Mouse (Mus musculus) mouse trophoblast stem cell (cell line): ENCODE data around the gene Tob1.

Experiments used
- in situ Hi-C, 2 experiments: fragments of 300-500 bp; cut with MseI, MboI; formaldehyde crosslinking; loops; 2 replicates in 1 of 2; 3 replicates in 1 of 2; pipeline ENCODE4 v1.15.1; 2025

Tob1 gene

GRCm38 (mm10) chr11:94211124-94211603, at the start of gene Tob1:
Tob1 (plus strand) TSS chr11:94211454.
- in situ Hi-C loops = loop anchor here in 1 of 2 experiments (5.0 kb wide), 1 partner anchor 84 kb away; no protein-coding TSS in a partner anchor

DNA sequence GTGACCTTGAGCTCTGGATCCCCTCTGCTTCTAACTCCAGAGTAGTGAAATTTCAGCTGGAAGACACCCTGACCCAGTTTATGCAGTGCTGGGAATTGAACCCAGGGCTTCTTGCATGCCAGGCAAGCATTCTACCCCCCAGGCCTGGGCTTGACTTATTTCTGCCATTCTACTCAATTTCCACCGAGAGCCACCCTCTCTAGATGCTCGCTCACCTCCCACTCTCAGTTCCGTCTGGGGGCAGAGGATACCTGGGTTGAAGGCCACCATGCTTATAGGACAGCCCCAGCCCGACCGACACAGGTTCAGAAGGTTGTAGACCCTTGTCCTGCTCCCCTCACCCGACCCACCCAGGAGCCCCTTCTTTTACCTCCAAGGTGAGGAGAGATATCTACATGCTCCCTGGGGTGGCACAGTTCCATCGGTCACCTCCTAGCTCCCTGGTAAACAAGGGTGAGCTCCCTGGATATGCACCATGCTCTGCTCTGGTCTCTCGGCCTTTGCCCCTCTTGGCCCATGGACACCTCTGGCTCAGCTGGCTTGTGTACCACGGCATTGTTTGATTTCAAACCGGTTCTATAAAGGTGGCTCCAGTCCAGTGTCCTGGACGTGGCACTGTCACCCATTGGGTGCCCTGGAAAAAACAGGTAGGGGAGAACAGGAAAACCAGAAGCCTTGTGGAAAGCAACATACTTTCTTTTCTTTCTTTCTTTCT, 49.2 kb upstream of the Tob1 start:
- in situ Hi-C loops = no loop called here

DNA sequence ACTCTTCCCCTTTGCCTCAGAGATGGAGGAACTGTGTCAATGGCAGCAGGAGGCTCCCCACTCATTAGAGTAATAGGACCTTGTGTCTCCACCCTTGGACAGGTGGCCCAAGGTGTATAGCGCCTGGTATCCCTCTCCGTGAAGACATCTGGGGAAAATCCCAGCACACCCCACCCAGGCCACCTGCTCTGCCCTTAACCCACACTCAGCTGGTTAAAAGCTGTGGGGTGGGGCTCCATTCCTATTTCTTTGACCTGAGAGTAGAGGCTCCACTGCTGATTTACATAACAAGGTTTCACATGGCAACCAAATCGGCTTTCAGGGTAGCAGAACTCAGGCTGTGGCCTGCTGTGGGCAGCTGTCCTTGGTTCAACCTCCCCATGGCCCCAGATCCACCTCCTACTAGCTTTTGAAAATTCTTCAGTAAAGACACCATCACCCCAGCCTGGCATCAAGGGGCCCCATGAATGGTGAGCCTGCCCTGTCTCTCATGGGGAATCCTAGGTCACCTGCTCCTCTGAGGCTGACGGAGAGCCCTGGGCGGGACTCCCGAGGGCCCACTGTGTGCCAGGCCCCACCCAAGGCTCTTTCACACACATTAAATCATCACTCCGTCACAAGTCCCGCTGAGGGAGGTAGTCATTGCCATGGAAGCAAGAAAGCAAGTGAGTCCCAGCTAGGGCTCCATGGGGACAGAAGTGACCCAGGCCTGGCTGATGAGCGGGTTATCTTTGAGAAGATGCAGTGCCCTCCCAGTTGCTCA, 48.1 kb upstream of the Tob1 start:
- in situ Hi-C loops = no loop called here

GRCm38 (mm10) chr11:94165745-94166144, 45.5 kb upstream of the Tob1 start:
- in situ Hi-C loops = no loop called here

GRCm38 (mm10) chr11:94168238-94168637, 43.0 kb upstream of the Tob1 start:
- in situ Hi-C loops = no loop called here

- in situ Hi-C loops = no loop called here
These were observed 41.7 kb upstream of the Tob1 start for GRCm38 (mm10) chr11:94169596-94169995.

DNA sequence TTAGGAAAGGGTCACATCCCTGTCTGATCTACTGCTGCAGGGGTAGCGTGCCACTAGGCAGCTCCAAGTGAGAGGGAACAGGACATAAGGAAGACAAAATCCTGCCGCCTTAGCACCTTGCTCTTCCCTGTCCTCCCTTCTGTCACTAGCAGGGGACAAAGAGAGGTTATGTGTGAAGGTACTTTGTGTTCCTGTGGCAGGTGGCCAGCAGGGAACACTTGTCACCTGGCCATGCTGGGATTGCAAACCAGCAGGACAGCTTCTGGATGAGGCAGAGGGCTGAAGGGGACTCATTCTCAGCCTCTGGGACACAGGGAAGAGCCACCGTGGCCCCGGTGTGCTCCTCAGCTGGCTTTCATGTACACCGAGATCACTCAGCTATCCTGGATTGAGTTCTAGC, 39.6 kb upstream of the Tob1 start:
- in situ Hi-C loops = no loop called here

GRCm38 (mm10) chr11:94172186-94172585, 39.1 kb upstream of the Tob1 start:
- in situ Hi-C loops = no loop called here

GRCm38 (mm10) chr11:94173726-94174146, 37.5 kb upstream of the Tob1 start:
- in situ Hi-C loops = no loop called here

DNA sequence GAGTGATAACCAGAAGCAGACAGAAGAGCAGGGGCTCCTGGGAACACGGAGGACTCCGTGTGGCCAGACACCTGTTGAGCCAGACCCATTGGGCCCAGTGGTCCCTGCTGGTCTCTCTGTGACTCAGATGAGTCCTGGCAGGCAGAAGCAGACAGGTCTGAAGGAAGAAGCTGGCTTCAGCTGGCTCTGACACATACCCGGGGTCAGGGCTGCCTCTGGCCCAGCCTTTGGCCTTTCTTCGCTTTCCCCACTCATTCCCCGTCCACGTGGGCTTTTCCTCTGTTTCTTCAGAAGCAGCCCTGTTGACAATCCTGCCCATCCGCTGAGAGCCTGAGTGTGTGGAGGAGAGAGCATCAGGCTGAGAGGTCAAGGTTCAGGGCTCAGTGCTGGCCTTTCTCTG, 36.0 kb upstream of the Tob1 start:
- in situ Hi-C loops = no loop called here

GRCm38 (mm10) chr11:94175694-94176093, 35.6 kb upstream of the Tob1 start:
- in situ Hi-C loops = no loop called here

- in situ Hi-C loops = no loop called here
These were observed 33.2 kb upstream of the Tob1 start for GRCm38 (mm10) chr11:94177841-94178585.

DNA sequence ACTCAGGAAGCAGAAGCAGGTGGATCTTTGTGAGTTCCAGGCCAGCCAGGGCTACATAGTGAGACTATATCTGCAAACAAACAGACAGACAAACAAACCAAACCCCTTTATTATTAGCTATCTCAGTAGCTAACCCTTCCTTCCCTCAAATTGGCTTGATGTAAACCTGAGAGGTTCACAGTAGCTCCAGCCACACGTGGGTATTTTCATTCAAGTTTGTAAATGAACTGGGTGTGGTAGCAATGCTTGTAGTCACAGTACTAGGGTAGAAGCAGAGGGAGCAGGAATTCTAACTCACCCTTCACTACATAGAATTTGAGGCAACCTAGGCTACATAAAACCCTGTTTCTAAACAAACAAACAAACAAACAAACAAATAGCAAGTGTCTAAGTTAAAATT, 31.5 kb upstream of the Tob1 start:
- in situ Hi-C loops = no loop called here

DNA sequence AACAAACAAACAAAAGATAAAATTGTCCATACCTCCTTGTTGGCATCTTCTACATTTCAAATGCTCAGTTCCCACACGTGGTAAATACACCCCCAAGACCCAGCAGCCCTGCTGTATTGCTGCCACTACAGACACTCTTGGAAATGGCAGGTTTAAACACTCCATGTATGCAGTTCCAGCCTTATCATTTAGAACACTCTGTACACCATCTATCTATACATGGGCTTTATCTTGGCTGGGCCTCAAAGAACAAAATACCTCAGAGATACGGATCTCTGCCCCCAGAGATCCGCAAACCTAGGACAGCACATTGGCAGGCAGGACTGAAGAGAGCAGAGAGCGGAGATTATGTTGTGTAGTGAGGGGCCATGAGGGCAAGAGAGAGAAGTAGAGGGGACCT, 31.1 kb upstream of the Tob1 start:
- in situ Hi-C loops = no loop called here

DNA sequence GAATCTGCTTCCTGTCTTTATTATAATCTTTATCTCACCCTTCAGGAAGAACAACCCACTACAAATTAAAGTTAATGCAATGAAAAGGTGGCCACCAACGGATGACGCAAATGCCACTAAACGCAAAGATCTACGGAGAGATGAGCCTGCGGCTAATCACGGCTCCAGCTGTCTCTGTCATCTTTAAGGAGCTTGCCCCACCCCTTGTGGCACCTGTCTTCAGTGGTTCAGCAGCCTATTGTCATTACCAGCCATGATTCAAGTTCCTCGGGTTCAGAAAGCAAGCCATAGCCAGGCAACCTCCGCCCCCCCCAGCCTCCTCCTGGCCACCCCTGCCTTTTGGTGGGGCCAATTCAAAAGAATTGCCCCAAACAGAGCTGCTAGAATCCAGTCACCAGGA, 29.6 kb upstream of the Tob1 start:
- in situ Hi-C loops = no loop called here

DNA sequence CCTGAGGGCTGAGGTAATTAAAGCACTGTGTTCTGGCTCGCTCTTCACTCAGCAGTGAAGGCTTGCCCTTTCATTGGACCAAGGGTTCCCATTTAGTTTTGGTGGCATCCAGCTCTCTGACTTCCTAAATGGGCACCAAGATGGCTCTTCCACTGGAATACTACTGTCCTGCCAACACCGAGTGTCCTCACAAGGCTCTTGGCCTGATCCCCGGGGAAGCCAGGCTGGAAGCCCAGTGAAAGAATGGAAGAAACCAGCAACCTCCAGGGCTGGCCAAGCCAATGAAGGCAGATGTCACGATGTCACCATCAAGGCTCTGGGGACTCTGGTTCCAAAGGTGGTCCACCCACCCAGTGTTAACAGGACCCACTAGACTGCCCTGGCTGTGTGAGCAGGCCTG, 28.5 kb upstream of the Tob1 start:
- in situ Hi-C loops = no loop called here

- in situ Hi-C loops = no loop called here
These were observed 28.1 kb upstream of the Tob1 start for GRCm38 (mm10) chr11:94183120-94183519.

DNA sequence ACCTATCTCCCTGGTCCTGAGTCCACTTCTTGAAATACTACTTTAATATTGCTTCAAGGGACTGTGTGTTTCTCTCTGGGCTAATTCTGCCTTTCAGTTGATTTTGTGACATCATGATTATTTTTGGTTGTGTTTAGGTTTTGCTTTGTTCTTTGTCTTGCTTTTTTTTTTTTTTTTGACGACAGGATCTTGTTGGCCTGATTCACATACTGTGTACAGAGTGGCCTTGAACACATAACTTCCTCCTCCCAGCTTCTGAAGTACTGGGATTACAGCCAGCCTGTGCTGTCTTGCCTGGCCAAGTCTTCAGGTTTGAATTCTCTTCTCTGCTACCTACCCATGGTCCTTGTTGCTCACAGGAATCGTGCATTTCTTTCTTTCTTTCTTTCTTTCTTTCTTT, 27.6 kb upstream of the Tob1 start:
- in situ Hi-C loops = no loop called here

DNA sequence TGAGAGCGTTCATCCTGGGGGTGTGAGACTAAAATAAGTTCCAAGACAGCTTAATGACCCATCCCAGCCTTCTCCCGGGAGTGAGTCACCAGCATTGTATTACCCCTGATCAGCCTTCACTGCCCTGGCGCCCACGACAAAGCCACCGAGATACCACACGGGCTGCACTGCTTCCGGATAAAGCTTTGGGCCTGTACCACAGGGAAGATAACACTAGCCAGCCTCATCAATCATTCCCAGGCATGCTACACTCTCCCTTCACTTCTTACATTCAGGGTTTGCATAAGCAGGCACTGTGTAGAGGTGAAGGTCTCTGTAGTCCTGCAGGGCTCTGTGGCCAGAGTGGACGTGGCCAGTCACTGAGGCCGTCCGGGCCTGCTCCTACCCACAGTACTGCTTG, 21.7 kb upstream of the Tob1 start:
- in situ Hi-C loops = no loop called here

DNA sequence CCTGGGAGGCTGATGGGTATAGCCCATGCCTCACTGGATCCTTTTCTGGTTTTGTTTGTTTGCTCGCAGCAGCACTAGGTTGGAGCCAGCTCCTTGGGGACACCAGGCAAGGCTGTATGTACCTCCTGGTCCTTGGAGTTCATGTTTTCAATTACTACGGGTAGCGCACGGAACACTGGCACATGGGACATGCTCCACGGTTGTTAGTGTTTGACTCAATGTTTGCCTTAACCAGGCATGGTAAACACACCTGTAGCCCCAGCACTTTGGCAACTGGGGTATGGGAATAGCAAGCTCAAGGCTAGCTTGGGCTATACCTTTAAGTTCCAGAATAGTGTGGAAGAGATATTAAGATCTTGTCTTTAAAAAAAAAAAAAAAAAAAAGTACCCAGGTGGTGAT, 20.6 kb upstream of the Tob1 start:
- in situ Hi-C loops = no loop called here

GRCm38 (mm10) chr11:94193109-94193508, 18.1 kb upstream of the Tob1 start:
- in situ Hi-C loops = no loop called here

DNA sequence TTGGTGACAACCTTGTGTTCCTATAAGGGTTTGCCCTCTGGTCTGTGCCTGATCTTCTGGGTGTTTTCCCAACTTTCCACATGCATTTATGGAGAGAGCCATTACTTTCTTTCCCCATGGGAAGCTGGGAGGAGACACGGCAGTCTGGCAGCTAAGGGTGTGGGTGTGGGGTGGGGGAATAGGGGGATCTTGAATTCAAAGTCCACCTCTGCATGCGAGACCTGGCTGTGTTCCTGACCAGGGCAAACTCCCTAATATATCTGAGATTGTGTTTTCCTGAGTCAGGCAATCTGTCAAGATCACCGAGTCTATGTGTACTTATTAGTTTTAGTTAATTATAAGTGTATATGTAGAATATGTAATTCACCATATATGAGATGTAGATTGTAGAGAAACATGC, 14.9 kb upstream of the Tob1 start:
- in situ Hi-C loops = no loop called here
